Comparison of ENCODE assay signal across 8 mouse cellular contexts in genomic region chr11:103015881-103016825, GRCm38 (mm10). TPM values are rescaled to one million over a fixed set of nuclear protein-coding genes. Genes with fewer than 3 reads are reported as not detected.
A peak's percentile ranks its signal among the peaks of the same experiment; 100 is the strongest.
DNase-seq lines count a peak whose midpoint lies in the region; ATAC-seq and TF ChIP-seq lines count a peak whose summit lies in the region.

No protein-coding gene starts in this region.

- no peaks in the 10 kb centered on the region for H3K4me1 ChIP-seq in kidney, postnatal 0 days (replicated peaks; ENCODE audit: insufficient read depth, low read length)
- peaks cover 27% of the 10 kb centered on the region for H3K4me1 ChIP-seq in embryonic facial prominence, embryonic 10.5 days
- H3K4me1 ChIP-seq in intestine, postnatal 0 days (replicated peaks; ENCODE audit: control insufficient read depth, insufficient read depth, low read length), result no peaks in the 10 kb centered on the region
- peaks cover 23% of the 10 kb centered on the region for H3K4me1 ChIP-seq in neural tube, embryonic 13.5 days (replicated peaks)

- peak overlapping the region; percentile 56 for H3K4me2 ChIP-seq in kidney, postnatal 0 days (ENCODE audit: low read length)
- peak overlapping the region; percentile 72 for H3K4me2 ChIP-seq in intestine, postnatal 0 days (replicated peaks; ENCODE audit: low read depth)
- peak overlapping the region; percentile 73 for H3K4me2 ChIP-seq in neural tube, embryonic 13.5 days

- H3K4me3 ChIP-seq in kidney, postnatal 0 days (replicated peaks; ENCODE audit: low read depth, low read length), result peak overlapping the region; percentile 89
- peak overlapping the region; percentile 83 for H3K4me3 ChIP-seq in embryonic facial prominence, embryonic 10.5 days
- peak overlapping the region; percentile 86 for H3K4me3 ChIP-seq in intestine, postnatal 0 days (ENCODE audit: low read depth, low read length)
- peak overlapping the region; percentile 77 for H3K4me3 ChIP-seq in neural tube, embryonic 13.5 days

- no peaks in the 10 kb centered on the region for H3K27me3 ChIP-seq in kidney, postnatal 0 days (ENCODE audit: insufficient read depth, low read length)
- H3K27me3 ChIP-seq in embryonic facial prominence, embryonic 10.5 days (replicated peaks; ENCODE audit: low read depth, poor library complexity, severe bottlenecking), result no peaks in the 10 kb centered on the region
- H3K27me3 ChIP-seq in intestine, postnatal 0 days (replicated peaks; ENCODE audit: control insufficient read depth, insufficient read depth, low read length), result no peaks in the 10 kb centered on the region
- H3K27me3 ChIP-seq in neural tube, embryonic 13.5 days, result no peaks in the 10 kb centered on the region

- no peak for DNase-seq in kidney, postnatal 0 days (ENCODE audit: low spot score)
- DNase-seq in kidney, postnatal 25 days, result no peak
- no peak for DNase-seq in embryonic facial prominence, embryonic 10.5 days (ENCODE audit: low spot score)
- no peak for DNase-seq in spleen, postnatal 4 days (ENCODE audit: low spot score in 2 of 2)
- no peak for DNase-seq in right cerebral cortex, adult 18-20 months
- no peak for DNase-seq in frontal cortex, postnatal 14 days (ENCODE audit: low spot score in 2 of 2)

- no peak for TF ChIP-seq CTCF in kidney, postnatal 0 days (IDR thresholded peaks at IDR 0.05; ENCODE audit: low read depth)
- TF ChIP-seq CTCF in intestine, postnatal 0 days (IDR thresholded peaks at IDR 0.05; ENCODE audit: low read depth), result no peak

- H3K9me3 ChIP-seq in kidney, postnatal 0 days (replicated peaks; ENCODE audit: low read length), result no peaks in the 10 kb centered on the region
- H3K9me3 ChIP-seq in embryonic facial prominence, embryonic 10.5 days, result no peaks in the 10 kb centered on the region
- no peaks in the 10 kb centered on the region for H3K9me3 ChIP-seq in intestine, postnatal 0 days (ENCODE audit: control insufficient read depth)
- H3K9me3 ChIP-seq in neural tube, embryonic 13.5 days, result no peaks in the 10 kb centered on the region

- 39% methylated on average over 27 of the region's 27 CpGs for WGBS in kidney, postnatal 0 days
- whole genome bisulfite sequencing in embryonic facial prominence, embryonic 10.5 days, result 51% methylated on average over 27 of the region's 27 CpGs
- 40% methylated on average over 27 of the region's 27 CpGs for WGBS in intestine, postnatal 0 days
- WGBS in neural tube, embryonic 13.5 days, result 49% methylated on average over 27 of the region's 27 CpGs

- H3K36me3 ChIP-seq in kidney, postnatal 0 days (ENCODE audit: insufficient read depth, low read length), result no peaks in the 10 kb centered on the region
- peaks cover 42% of the 10 kb centered on the region for H3K36me3 ChIP-seq in embryonic facial prominence, embryonic 10.5 days (replicated peaks)
- no peaks in the 10 kb centered on the region for H3K36me3 ChIP-seq in intestine, postnatal 0 days (ENCODE audit: control insufficient read depth, insufficient read depth)
- H3K36me3 ChIP-seq in neural tube, embryonic 13.5 days, result 0 out of 2 replicates have a peak, but pooled peaks cover 10% of the 10 kb centered on the region

- H3K9ac ChIP-seq in kidney, postnatal 0 days (ENCODE audit: low read depth, low read length), result peak overlapping the region; percentile 91
- H3K9ac ChIP-seq in intestine, postnatal 0 days (ENCODE audit: low read depth, low read length), result peak overlapping the region; percentile 72
- peak overlapping the region; percentile 89 for H3K9ac ChIP-seq in neural tube, embryonic 13.5 days

- H3K27ac ChIP-seq in kidney, postnatal 0 days, result peak overlapping the region; percentile 89
- H3K27ac ChIP-seq in embryonic facial prominence, embryonic 10.5 days (replicated peaks), result peak overlapping the region; percentile 97
- peak overlapping the region; percentile 74; the same call in 1 of the 2 replicates for H3K27ac ChIP-seq in intestine, postnatal 0 days (ENCODE audit: low read depth, low read length)
- H3K27ac ChIP-seq in neural tube, embryonic 13.5 days (replicated peaks), result peak overlapping the region; percentile 95

- ATAC-seq in kidney, postnatal 0 days (replicated peaks; ENCODE audit: low FRiP score, low read depth), result no peak
- no peak for ATAC-seq in intestine, postnatal 0 days
- ATAC-seq in neural tube, embryonic 13.5 days (ENCODE audit: low read depth), result 0 out of 2 replicates have a peak, but pooled peaks have one; percentile 10

RNA-seq across cellular contexts. Expression of gene Nmt1, which starts 11.8 kb away (rescaled TPM):
- 60.3 and 60.7 TPM in 2 replicates for polyA plus RNA-seq in kidney, postnatal 0 days (2015; fragmentation: Nextera tagmentation; extraction: Ambion mirVana)
- polyA plus RNA-seq in embryonic facial prominence, embryonic 10.5 days (2016; fragmentation: Nextera tagmentation; extraction: Ambion mirVana), result 63.2 and 66.0 TPM in 2 replicates
- 58.4 and 63.1 TPM in 2 replicates for polyA plus RNA-seq in intestine, postnatal 0 days (2015; fragmentation: Nextera tagmentation; extraction: Ambion mirVana)
- 31.2 and 32.3 TPM in 2 replicates for polyA plus RNA-seq in neural tube, embryonic 13.5 days (2015; fragmentation: Nextera tagmentation; extraction: Ambion mirVana)

RNA-seq across cellular contexts. Expression of gene Dcakd, which starts 12.0 kb away (rescaled TPM):
- 103 and 106 TPM in 2 replicates for polyA plus RNA-seq in kidney, postnatal 0 days (2015; fragmentation: Nextera tagmentation; extraction: Ambion mirVana)
- 304 and 308 TPM in 2 replicates for polyA plus RNA-seq in embryonic facial prominence, embryonic 10.5 days (2016; fragmentation: Nextera tagmentation; extraction: Ambion mirVana)
- 40.4 and 45.9 TPM in 2 replicates for polyA plus RNA-seq in intestine, postnatal 0 days (2015; fragmentation: Nextera tagmentation; extraction: Ambion mirVana)
- polyA plus RNA-seq in neural tube, embryonic 13.5 days (2015; fragmentation: Nextera tagmentation; extraction: Ambion mirVana), result 161 and 171 TPM in 2 replicates
